Mouse (Mus musculus): ENCODE measurements around the gene Gm20388. TPM values are rescaled to one million over a fixed set of nuclear protein-coding genes. Genes with fewer than 3 reads are reported as not detected.

Gene Gm20388
- polyA plus RNA-seq, 1 experiment from 2014 or later: 8.3 TPM

- Histone ChIP-seq H3K27me3 (replicated peaks; ENCODE audit: control insufficient read depth, insufficient read depth, low read length) (no peaks in the 10 kb centered on the region), H3K9me3 (ENCODE audit: control insufficient read depth, low read length) (no peaks in the 10 kb centered on the region), H3K36me3 (ENCODE audit: control insufficient read depth, insufficient read depth, low read length) (no peaks in the 10 kb centered on the region), H3K4me3 (ENCODE audit: low read depth, low read length) (peak within 1 kb of the TSS; percentile 97), H3K4me2 (ENCODE audit: low read length) (peak within 1 kb of the TSS; percentile 89), H3K9ac (ENCODE audit: low read length) (peak within 1 kb of the TSS; percentile 76), H3K4me1 (replicated peaks; ENCODE audit: control insufficient read depth, insufficient read depth, low read length) (peaks cover 17% of the 10 kb centered on the region), H3K27ac (ENCODE audit: low read depth) (peak within 1 kb of the TSS; percentile 43; the same call in 1 of the 2 replicates)
- peak; percentile 97 for DNase-seq (ENCODE audit: low spot score)
- WGBS: 2% methylated on average over 62 of the region's 63 CpGs
- peak; percentile 92 for ATAC-seq (replicated peaks; ENCODE audit: low FRiP score, low TSS enrichment, low read depth)
Measured at GRCm38 (mm10) chr8:121578676-121579451, 1668.2 kb downstream of the Gm20388 start, which contains the start of gene Fbxo31. Gene Fbxo31 (minus strand): TSS chr8:121578806.

- 21% methylated on average over 9 of the region's 9 CpGs for WGBS
- H3K36me3 ChIP-seq (ENCODE audit: control insufficient read depth, insufficient read depth, low read length): no peaks in the 10 kb centered on the region
- H3K27ac ChIP-seq (ENCODE audit: low read depth): no peak overlapping the region
- H3K4me1 ChIP-seq (replicated peaks; ENCODE audit: control insufficient read depth, insufficient read depth, low read length): peaks cover 21% of the 10 kb centered on the region
- no peak overlapping the region for H3K9ac ChIP-seq (ENCODE audit: low read length)
- H3K9me3 ChIP-seq (ENCODE audit: control insufficient read depth, low read length): no peaks in the 10 kb centered on the region
- DNase-seq (ENCODE audit: low spot score): no peak
- no peak overlapping the region for H3K4me2 ChIP-seq (ENCODE audit: low read length)
- ATAC-seq (replicated peaks; ENCODE audit: low FRiP score, low TSS enrichment, low read depth): no peak
- no peak overlapping the region for H3K4me3 ChIP-seq (ENCODE audit: low read depth, low read length)
- H3K27me3 ChIP-seq (replicated peaks; ENCODE audit: control insufficient read depth, insufficient read depth, low read length): no peaks in the 10 kb centered on the region
Measured at GRCm38 (mm10) chr8:121580465-121580864, 1669.8 kb downstream of the Gm20388 start.

- H3K4me1 ChIP-seq (replicated peaks; ENCODE audit: control insufficient read depth, insufficient read depth, low read length): peaks cover 9% of the 10 kb centered on the region
- ATAC-seq (replicated peaks; ENCODE audit: low FRiP score, low TSS enrichment, low read depth) (no peak), DNase-seq (ENCODE audit: low spot score) (no peak)
- H3K27ac ChIP-seq (ENCODE audit: low read depth): no peak overlapping the region
- no peak overlapping the region for H3K9ac ChIP-seq (ENCODE audit: low read length)
- no peaks in the 10 kb centered on the region for H3K36me3 ChIP-seq (ENCODE audit: control insufficient read depth, insufficient read depth, low read length)
- H3K9me3 ChIP-seq (ENCODE audit: control insufficient read depth, low read length): no peaks in the 10 kb centered on the region
- no peak overlapping the region for H3K4me2 ChIP-seq (ENCODE audit: low read length)
- H3K27me3 ChIP-seq (replicated peaks; ENCODE audit: control insufficient read depth, insufficient read depth, low read length): no peaks in the 10 kb centered on the region
- WGBS: 56% methylated on average over 8 of the region's 8 CpGs
- no peak overlapping the region for H3K4me3 ChIP-seq (ENCODE audit: low read depth, low read length)
Measured at GRCm38 (mm10) chr8:121583653-121584052, 1673.0 kb downstream of the Gm20388 start.

GRCm38 (mm10) chr8:121584730-121585129, 1674.1 kb downstream of the Gm20388 start:
- Histone ChIP-seq H3K4me3 (ENCODE audit: low read depth, low read length) (peak overlapping the region; percentile 63), H3K27ac (ENCODE audit: low read depth) (0 out of 2 replicates have a peak overlapping the region, but pooled peaks have one; percentile 47), H3K9me3 (ENCODE audit: control insufficient read depth, low read length) (no peaks in the 10 kb centered on the region), H3K4me2 (ENCODE audit: low read length) (peak overlapping the region; percentile 63), H3K36me3 (ENCODE audit: control insufficient read depth, insufficient read depth, low read length) (no peaks in the 10 kb centered on the region), H3K4me1 (replicated peaks; ENCODE audit: control insufficient read depth, insufficient read depth, low read length) (peaks cover 8% of the 10 kb centered on the region), H3K9ac (ENCODE audit: low read length) (no peak overlapping the region; the same call in 1 of the 2 replicates), H3K27me3 (replicated peaks; ENCODE audit: control insufficient read depth, insufficient read depth, low read length) (no peaks in the 10 kb centered on the region)
- no peak for DNase-seq (ENCODE audit: low spot score)
- ATAC-seq (replicated peaks; ENCODE audit: low FRiP score, low TSS enrichment, low read depth): no peak
- 38% methylated on average over 13 of the region's 13 CpGs for WGBS

GRCm38 (mm10) chr8:121585159-121585825, 1674.7 kb downstream of the Gm20388 start:
- under 1% methylated on average over 47 of the region's 47 CpGs for WGBS

GRCm38 (mm10) chr8:121588750-121589149, 1678.1 kb downstream of the Gm20388 start:
- H3K9ac ChIP-seq (ENCODE audit: low read length): no peak overlapping the region
- ATAC-seq (replicated peaks; ENCODE audit: low FRiP score, low TSS enrichment, low read depth) (no peak), DNase-seq (ENCODE audit: low spot score) (no peak)
- WGBS: 82% methylated on average over 4 of the region's 4 CpGs
- H3K9me3 ChIP-seq (ENCODE audit: control insufficient read depth, low read length): no peaks in the 10 kb centered on the region
- peaks cover 23% of the 10 kb centered on the region for H3K4me1 ChIP-seq (replicated peaks; ENCODE audit: control insufficient read depth, insufficient read depth, low read length)
- H3K4me2 ChIP-seq (ENCODE audit: low read length): no peak overlapping the region
- H3K27me3 ChIP-seq (replicated peaks; ENCODE audit: control insufficient read depth, insufficient read depth, low read length): no peaks in the 10 kb centered on the region
- H3K27ac ChIP-seq (ENCODE audit: low read depth): no peak overlapping the region
- H3K4me3 ChIP-seq (ENCODE audit: low read depth, low read length): no peak overlapping the region
- H3K36me3 ChIP-seq (ENCODE audit: control insufficient read depth, insufficient read depth, low read length): no peaks in the 10 kb centered on the region; the same call in 1 of the 2 replicates

More at GRCm38 (mm10) chr8:121585159-121585825, 1674.7 kb downstream of the Gm20388 start:
- Histone ChIP-seq H3K36me3 (ENCODE audit: control insufficient read depth, insufficient read depth, low read length) (no peaks in the 10 kb centered on the region), H3K4me1 (replicated peaks; ENCODE audit: control insufficient read depth, insufficient read depth, low read length) (peaks cover 10% of the 10 kb centered on the region), H3K4me3 (ENCODE audit: low read depth, low read length) (peak overlapping the region; percentile 63), H3K27ac (ENCODE audit: low read depth) (0 out of 2 replicates have a peak overlapping the region, but pooled peaks have one; percentile 47), H3K27me3 (replicated peaks; ENCODE audit: control insufficient read depth, insufficient read depth, low read length) (no peaks in the 10 kb centered on the region), H3K9me3 (ENCODE audit: control insufficient read depth, low read length) (no peaks in the 10 kb centered on the region), H3K4me2 (ENCODE audit: low read length) (peak overlapping the region; percentile 65), H3K9ac (ENCODE audit: low read length) (peak overlapping the region; percentile 56)
- peak; percentile 95 for ATAC-seq (replicated peaks; ENCODE audit: low FRiP score, low TSS enrichment, low read depth)
- DNase-seq (ENCODE audit: low spot score): peak; percentile 97

- WGBS: 43% methylated on average over 2 of the region's 2 CpGs
- no peaks in the 10 kb centered on the region for H3K27me3 ChIP-seq (replicated peaks; ENCODE audit: control insufficient read depth, insufficient read depth, low read length)
- H3K4me1 ChIP-seq (replicated peaks; ENCODE audit: control insufficient read depth, insufficient read depth, low read length): peaks cover 23% of the 10 kb centered on the region
- H3K4me3 ChIP-seq (ENCODE audit: low read depth, low read length): no peak overlapping the region
- H3K27ac ChIP-seq (ENCODE audit: low read depth): no peak overlapping the region
- no peak overlapping the region for H3K9ac ChIP-seq (ENCODE audit: low read length)
- H3K36me3 ChIP-seq (ENCODE audit: control insufficient read depth, insufficient read depth, low read length): no peaks in the 10 kb centered on the region; the same call in 1 of the 2 replicates
- no peak for ATAC-seq (replicated peaks; ENCODE audit: low FRiP score, low TSS enrichment, low read depth)
- no peak for DNase-seq (ENCODE audit: low spot score)
- no peak overlapping the region for H3K4me2 ChIP-seq (ENCODE audit: low read length)
- H3K9me3 ChIP-seq (ENCODE audit: control insufficient read depth, low read length): no peaks in the 10 kb centered on the region
Measured at GRCm38 (mm10) chr8:121589205-121589726, 1678.6 kb downstream of the Gm20388 start.
